Mouse (Mus musculus): ENCODE measurements around the gene Vmn1r61.

Gene Vmn1r61

GRCm38 (mm10) chr7:5613195-5613594 lies at the start of gene Vmn1r61:
Gene Vmn1r61, minus strand, starts transcription at chr7:5613295.
- no peak for DNase-seq (ENCODE audit: low spot score in 2 of 2)
